Mouse (Mus musculus): ENCODE data around the gene Serinc2.

GRCm38 (mm10) chr4:130213857-130214256 is 65.1 kb downstream of the Serinc2 start:
- TF ChIP-seq CTCF (conservative IDR thresholded peaks at IDR 0.05; ENCODE audit: insufficient read depth, insufficient read length, low read depth, low read length) (no peak), POLR2A (IDR thresholded peaks at IDR 0.05; ENCODE audit: low read depth, low read length) (no peak)

All from kidney, adult 2 months (tissue).